Mouse (Mus musculus) lung, adult 2 months (tissue): ENCODE measurements around the gene Emc3.

Experiments used
- CTCF ChIP-seq: fragments of 200-500 bp; IDR thresholded peaks from 2 replicates; pipeline ENCODE4 v1.5.1; 2011; ENCODE audit warnings: mild to moderate bottlenecking, low read length, control low read depth; ENCODE audit not compliant: insufficient read depth
- POLR2A ChIP-seq: fragments of 200-500 bp; IDR thresholded peaks from 2 replicates; pipeline ENCODE4 v1.6.1; 2011; ENCODE audit warnings: low read depth, mild to moderate bottlenecking, control low read depth, low read length, borderline replicate concordance; ENCODE audit errors: extremely low read depth

DNA sequence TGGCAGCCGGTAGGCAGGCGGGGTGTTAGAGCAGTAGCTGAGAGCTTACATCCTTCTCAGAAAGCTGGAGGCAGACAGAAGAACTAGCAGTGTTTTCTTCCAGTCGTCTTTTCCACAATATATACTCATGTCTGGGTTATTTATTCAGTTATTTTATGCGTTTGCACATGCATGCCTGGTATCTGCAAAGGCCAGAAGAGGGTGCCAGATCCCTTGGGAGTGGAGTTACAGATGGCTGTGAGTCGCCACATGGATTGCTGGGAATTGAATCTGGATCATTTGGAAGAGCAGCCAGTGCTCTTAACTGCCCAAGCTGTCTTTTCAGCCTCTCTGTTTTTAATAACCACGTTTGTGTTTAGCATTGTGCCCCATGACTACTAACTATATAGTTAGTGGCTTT, 10.2 kb upstream of the Emc3 start:
- TF ChIP-seq CTCF, result no peak
- TF ChIP-seq POLR2A, result no peak
